Mouse (Mus musculus) bone marrow, adult 2 months (tissue): ENCODE measurements around the gene Efna5.

Experiments used
- CTCF ChIP-seq: fragments of 200-500 bp; IDR thresholded peaks from 2 replicates; pipeline ENCODE4 v1.5.1; 2011; ENCODE audit warnings: low read length, control low read depth; ENCODE audit not compliant: control insufficient read depth, insufficient read depth
- POLR2A ChIP-seq: fragments of 200-500 bp; IDR thresholded peaks from 2 replicates; pipeline ENCODE4 v1.6.1; 2011; ENCODE audit warnings: low read depth, mild to moderate bottlenecking, control low read depth, low read length, borderline replicate concordance; ENCODE audit not compliant: control insufficient read depth

GRCm38 (mm10) chr17:62870446-62870845 is 10.7 kb downstream of the Efna5 start:
- TF ChIP-seq CTCF: no peak
- TF ChIP-seq POLR2A: no peak
